Comparison of ENCODE assay signal across 13 mouse cellular contexts in the genomic region with DNA sequence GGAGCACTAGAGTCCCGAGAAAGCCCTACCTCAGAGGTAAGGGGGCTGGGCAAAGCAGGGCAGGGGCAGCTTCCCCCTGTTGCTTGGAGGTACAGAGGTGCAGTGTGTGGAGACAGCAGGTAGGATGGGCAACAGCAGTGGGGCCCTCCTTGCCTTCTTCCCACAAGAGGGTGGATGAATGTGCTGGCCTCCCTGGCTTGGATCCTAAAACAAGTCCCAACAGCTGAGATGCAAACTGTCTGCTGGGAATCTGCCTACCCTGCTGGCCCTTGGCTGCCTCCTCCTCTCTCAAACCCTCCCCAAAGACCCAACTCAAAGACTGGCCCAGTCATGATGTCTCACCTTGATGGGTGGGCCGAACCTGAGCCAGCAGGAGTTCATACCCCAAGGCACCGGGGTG. TPM values are rescaled to one million over a fixed set of nuclear protein-coding genes. Genes with fewer than 3 reads are reported as not detected.
DNase-seq lines count a peak whose midpoint lies in the region; ATAC-seq and TF ChIP-seq lines count a peak whose summit lies in the region.
"Had no signal": no experiment of that assay in that cellular context is flagged by ENCODE, and none has a peak within 500 bp of the region (broad histone marks: within the 10 kb centered on the region; RNA-seq: fewer than 3 reads in every experiment).

No protein-coding gene starts in this region.

- H3K27ac ChIP-seq in heart, embryonic 15.5 days = peak overlapping the region; percentile 92; the same call in 1 of the 2 replicates
- H3K27ac ChIP-seq in bone marrow macrophage, adult 2 months (ENCODE audit: insufficient read depth, low read depth, low read length) = no peak overlapping the region
- H3K27ac ChIP-seq in forebrain, embryonic 13.5 days = no peak overlapping the region
- H3K27ac ChIP-seq in limb, embryonic 14.5 days (replicated peaks; ENCODE audit: low read depth, low read length) = peak overlapping the region; percentile 33; the same call in 1 of the 2 replicates
- no peak overlapping the region for H3K27ac ChIP-seq in kidney, adult 2 months (ENCODE audit: insufficient read depth, low read depth, low read length)

- 75% methylated on average over 3 of the region's 3 CpGs for WGBS in heart, embryonic 15.5 days
- 77% methylated on average over 3 of the region's 3 CpGs for WGBS in forebrain, embryonic 13.5 days
- 63% methylated on average over 3 of the region's 3 CpGs for WGBS in limb, embryonic 14.5 days
- 92% methylated on average over 3 of the region's 3 CpGs for WGBS in kidney, adult 2 months

- H3K9ac ChIP-seq in heart, embryonic 15.5 days = no peak overlapping the region
- H3K9ac ChIP-seq in forebrain, embryonic 13.5 days = no peak overlapping the region; the same call in 1 of the 2 replicates
- peak overlapping the region; percentile 28; the same call in 1 of the 2 replicates for H3K9ac ChIP-seq in limb, embryonic 14.5 days (ENCODE audit: low read depth, low read length, severe bottlenecking)

- peak overlapping the region; percentile 80; the same call in 1 of the 2 replicates for H3K4me2 ChIP-seq in heart, embryonic 15.5 days
- H3K4me2 ChIP-seq in forebrain, embryonic 13.5 days = peak overlapping the region; percentile 87
- peak overlapping the region; percentile 76 for H3K4me2 ChIP-seq in limb, embryonic 14.5 days (replicated peaks; ENCODE audit: low read depth, low read length, severe bottlenecking)

- no peak for DNase-seq in heart, postnatal 10 days
- no peak for DNase-seq in limb, embryonic 14.5 days (ENCODE audit: low spot score)
- DNase-seq in adrenal gland, postnatal 36 days = no peak
- DNase-seq in kidney, adult 2 months = no peak
- DNase-seq in cerebellum, adult 8-10 months = no peak
- DNase-seq: kidney, adult 11 months; lung, postnatal 10 days; spleen, adult 18-20 months; thymus, postnatal 14 days had no signal

- H3K36me3 ChIP-seq in heart, embryonic 15.5 days = no peaks in the 10 kb centered on the region
- H3K36me3 ChIP-seq in forebrain, embryonic 13.5 days (ENCODE audit: poor library complexity, severe bottlenecking) = 0 out of 2 replicates have a peak, but pooled peaks cover 9% of the 10 kb centered on the region
- peaks cover 30% of the 10 kb centered on the region for H3K36me3 ChIP-seq in limb, embryonic 14.5 days (ENCODE audit: control insufficient read depth, insufficient read depth, low read length)
- H3K36me3 ChIP-seq in kidney, adult 2 months (ENCODE audit: control insufficient read depth, insufficient read depth, low read length) = no peaks in the 10 kb centered on the region

- peak overlapping the region; percentile 90; the same call in 1 of the 2 replicates for H3K4me3 ChIP-seq in heart, embryonic 15.5 days
- H3K4me3 ChIP-seq in bone marrow macrophage, adult 2 months (ENCODE audit: insufficient read depth, low read length) = peak overlapping the region; percentile 90; the same call in 1 of the 2 replicates
- no peak overlapping the region for H3K4me3 ChIP-seq in forebrain, embryonic 13.5 days
- H3K4me3 ChIP-seq in limb, embryonic 14.5 days (replicated peaks; ENCODE audit: low read length) = peak overlapping the region; percentile 86; the same call in 1 of the 2 replicates
- H3K4me3 ChIP-seq in kidney, adult 2 months (ENCODE audit: insufficient read depth, low read depth, low read length) = no peak overlapping the region

- no peaks in the 10 kb centered on the region for H3K27me3 ChIP-seq in heart, embryonic 15.5 days
- H3K27me3 ChIP-seq in forebrain, embryonic 13.5 days = no peaks in the 10 kb centered on the region
- H3K27me3 ChIP-seq in limb, embryonic 14.5 days (ENCODE audit: control insufficient read depth, insufficient read depth, low read length) = no peaks in the 10 kb centered on the region
- no peaks in the 10 kb centered on the region for H3K27me3 ChIP-seq in kidney, adult 2 months (replicated peaks; ENCODE audit: control insufficient read depth, insufficient read depth, low read length)

- no peak for TF ChIP-seq POLR2A in bone marrow macrophage, adult 2 months (IDR thresholded peaks at IDR 0.05; ENCODE audit: borderline replicate concordance, low read depth, low read length)
- no peak for TF ChIP-seq POLR2A in limb, embryonic 14.5 days (IDR thresholded peaks at IDR 0.05; ENCODE audit: borderline replicate concordance, extremely low read depth, insufficient read depth, insufficient read length)
- no peak for TF ChIP-seq POLR2A in kidney, adult 2 months (IDR thresholded peaks at IDR 0.05; ENCODE audit: low read depth, low read length)

- TF ChIP-seq CTCF in bone marrow macrophage, adult 2 months (IDR thresholded peaks at IDR 0.05; ENCODE audit: low read depth, low read length) = no peak
- no peak for TF ChIP-seq CTCF in kidney, adult 2 months (conservative IDR thresholded peaks at IDR 0.05; ENCODE audit: insufficient read depth, insufficient read length, low read depth, low read length)

- H3K9me3 ChIP-seq in heart, embryonic 15.5 days (replicated peaks) = no peaks in the 10 kb centered on the region
- H3K9me3 ChIP-seq in forebrain, embryonic 13.5 days (replicated peaks) = no peaks in the 10 kb centered on the region
- H3K9me3 ChIP-seq in limb, embryonic 14.5 days (ENCODE audit: control insufficient read depth, low read length) = no peaks in the 10 kb centered on the region

- peaks cover 56% of the 10 kb centered on the region for H3K4me1 ChIP-seq in heart, embryonic 15.5 days (replicated peaks)
- H3K4me1 ChIP-seq in bone marrow macrophage, adult 2 months (ENCODE audit: control insufficient read depth, insufficient read depth, low read length) = peaks cover 48% of the 10 kb centered on the region
- peaks cover 50% of the 10 kb centered on the region for H3K4me1 ChIP-seq in forebrain, embryonic 13.5 days
- peaks cover 24% of the 10 kb centered on the region for H3K4me1 ChIP-seq in limb, embryonic 14.5 days (ENCODE audit: control insufficient read depth, insufficient read depth, low read length)
- H3K4me1 ChIP-seq in kidney, adult 2 months (ENCODE audit: control insufficient read depth, insufficient read depth, low read length) = peaks cover 5% of the 10 kb centered on the region; the same call in 1 of the 2 replicates

- ATAC-seq in heart, embryonic 15.5 days (replicated peaks; ENCODE audit: insufficient number of reproducible peaks, insufficient read depth, low FRiP score, low read depth) = no peak
- ATAC-seq in forebrain, embryonic 13.5 days = no peak
- no peak for ATAC-seq in limb, embryonic 14.5 days (ENCODE audit: low FRiP score, low read depth)
- ATAC-seq: CD4-positive, CD25-positive, alpha-beta regulatory T cell, adult 4 months had no signal

- intact Hi-C loops in heart, postnatal 10 days (cut with DNase I) = no loop called here

RNA-seq across cellular contexts. Expression of a gene that starts 2.1 kb away (rescaled TPM):
- 6.8 and 8.0 TPM in 2 replicates for polyA plus RNA-seq in heart, embryonic 15.5 days (2015; fragmentation: Nextera tagmentation; extraction: Ambion mirVana)
- total RNA-seq in heart, postnatal 10 days (2021) = 10 to 100 TPM; 17.4 to 25.5 TPM
- 4.0 and 10.3 TPM in 2 replicates for polyA plus RNA-seq in bone marrow macrophage, adult 2 months (2012; ENCODE audit: insufficient read depth, insufficient read length, missing spikeins)
- polyA plus RNA-seq in forebrain, embryonic 13.5 days (2015; fragmentation: Nextera tagmentation; extraction: Ambion mirVana) = 9.3 and 13.4 TPM in 2 replicates
- polyA plus RNA-seq in limb, embryonic 14.5 days (2012; rRNA removed) = 24.4 and 32.4 TPM in 2 replicates
- 14.1 and 19.3 TPM in 2 replicates for polyA plus RNA-seq in limb, embryonic 14.5 days (2014; fragmentation: Nextera tagmentation; extraction: Ambion mirVana)
- total RNA-seq in adrenal gland, postnatal 36 days (2021) = 10 to 100 TPM; 30.4 to 36.0 TPM
- polyA plus RNA-seq in kidney, adult 2 months (2012; rRNA removed) = 3.1 and 3.9 TPM in 2 replicates

RNA-seq across cellular contexts. Expression of a gene that starts 19.1 kb away (rescaled TPM):
- polyA plus RNA-seq in heart, embryonic 15.5 days (2015; fragmentation: Nextera tagmentation; extraction: Ambion mirVana) = 10.8 and 11.7 TPM in 2 replicates
- 1 to 10 TPM; 3.9 to 7.3 TPM for total RNA-seq in heart, postnatal 10 days (2021)
- 5.2 and 6.7 TPM in 2 replicates for polyA plus RNA-seq in bone marrow macrophage, adult 2 months (2012; ENCODE audit: insufficient read depth, insufficient read length, missing spikeins)
- 24.7 and 25.4 TPM in 2 replicates for polyA plus RNA-seq in forebrain, embryonic 13.5 days (2015; fragmentation: Nextera tagmentation; extraction: Ambion mirVana)
- 9.0 and 9.2 TPM in 2 replicates for polyA plus RNA-seq in limb, embryonic 14.5 days (2012; rRNA removed)
- 13.6 and 14.5 TPM in 2 replicates for polyA plus RNA-seq in limb, embryonic 14.5 days (2014; fragmentation: Nextera tagmentation; extraction: Ambion mirVana)
- total RNA-seq in adrenal gland, postnatal 36 days (2021) = 1 to 10 TPM; 5.3 to 6.6 TPM
- 5.8 and 7.0 TPM in 2 replicates for polyA plus RNA-seq in kidney, adult 2 months (2012; rRNA removed)

Comparison
In these comparisons a context has a peak if more than half of its experiments do, and no peak if none do; other contexts are left out.
1. H3K27ac ChIP-seq: peak in heart, embryonic 15.5 days (single experiment) and limb, embryonic 14.5 days (single experiment); none in bone marrow macrophage, adult 2 months (single experiment), forebrain, embryonic 13.5 days (single experiment) and kidney, adult 2 months (single experiment).
2. H3K4me3 ChIP-seq: peak in heart, embryonic 15.5 days (single experiment), bone marrow macrophage, adult 2 months (single experiment) and limb, embryonic 14.5 days (single experiment); none in forebrain, embryonic 13.5 days (single experiment) and kidney, adult 2 months (single experiment).
3. Peak in every context shown above with its lines, with median percentiles within 50 percentile points of each other: H3K4me2 ChIP-seq.